Mouse (Mus musculus) stomach, postnatal 0 days (tissue): ENCODE measurements around the gene Eif4h.
A peak's percentile ranks its signal among the peaks of the same experiment; 100 is the strongest.

Source experiments
- CTCF ChIP-seq: IDR thresholded peaks from 2 replicates; pipeline ENCODE4 v1.5.1; 2016; ENCODE audit warnings: antibody characterized with exemption, low read depth, mild to moderate bottlenecking, moderate library complexity
- EP300 ChIP-seq: optimal IDR thresholded peaks from 2 replicates; pipeline ENCODE3; 2016; ENCODE audit warnings: antibody characterized with exemption

DNA sequence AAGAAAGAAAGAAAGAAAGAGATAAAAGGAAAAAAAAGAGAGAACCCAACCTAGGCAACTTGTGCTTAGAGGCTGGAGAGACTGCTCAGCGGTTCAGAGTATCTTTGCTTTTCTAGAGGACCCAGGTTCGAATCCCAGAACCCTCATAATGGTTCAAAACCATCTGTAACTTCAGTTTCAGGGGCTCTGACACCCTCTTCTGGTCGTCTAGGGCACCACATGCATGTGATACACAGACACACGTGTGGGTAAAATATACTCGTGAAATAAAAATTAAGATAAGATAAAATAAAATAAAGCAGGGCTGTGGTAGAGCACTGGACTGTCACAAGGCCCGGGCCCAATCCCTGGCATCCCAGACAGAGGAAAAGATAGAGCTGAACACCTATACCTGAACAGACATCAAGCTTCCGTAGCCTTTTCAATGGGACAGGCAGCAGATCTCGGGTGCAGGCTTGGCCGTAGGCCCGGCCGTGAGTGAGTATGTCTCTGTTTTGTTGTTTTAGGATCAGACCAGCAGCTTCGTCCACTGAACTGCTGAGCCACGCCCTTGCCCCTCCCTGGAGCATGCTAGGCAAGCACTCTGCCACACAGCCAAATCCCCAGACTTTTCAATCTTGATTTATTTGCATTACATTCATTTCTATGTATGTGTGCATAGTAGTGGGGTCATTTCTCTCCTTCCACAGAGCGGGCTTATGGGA is 62.6 kb downstream of the Eif4h start:
- TF ChIP-seq CTCF (peak; percentile 47), EP300 (no peak)
